Mouse (Mus musculus) large intestine, adult 2 months (tissue): ENCODE data around the gene Tpi1. TPM values are rescaled to one million over a fixed set of nuclear protein-coding genes. Genes with fewer than 3 reads are reported as not detected.
"Not testable (repeated sequence)": the region's sequence is repeated elsewhere in the genome, so short reads cannot be mapped to it uniquely, and the experiment has no call there.

Experiments
- DNase-seq: peaks from one replicate; pipeline ENCODE4 v3.0.0-alpha.2; 2012; ENCODE audit warnings: low read depth, low spot score
- WGBS: fragments of 180-500 bp; shearing (Covaris S2); methylation state at CpG from one replicate; pipeline ENCODE4 v1.1.7; 2018; 5-methylcytosine and 5-hydroxymethylcytosine counted together
- polyA plus RNA-seq: library from polyadenylated mRNA; depleted of rRNA; stranded (reverse); fragments of >200 nt; gene quantifications from 2 replicates; pipeline ENCODE4 v1.2.3, GENCODE M21; 2012

Tpi1 gene
- polyA plus RNA-seq, 1 experiment = 671 TPM

DNA sequence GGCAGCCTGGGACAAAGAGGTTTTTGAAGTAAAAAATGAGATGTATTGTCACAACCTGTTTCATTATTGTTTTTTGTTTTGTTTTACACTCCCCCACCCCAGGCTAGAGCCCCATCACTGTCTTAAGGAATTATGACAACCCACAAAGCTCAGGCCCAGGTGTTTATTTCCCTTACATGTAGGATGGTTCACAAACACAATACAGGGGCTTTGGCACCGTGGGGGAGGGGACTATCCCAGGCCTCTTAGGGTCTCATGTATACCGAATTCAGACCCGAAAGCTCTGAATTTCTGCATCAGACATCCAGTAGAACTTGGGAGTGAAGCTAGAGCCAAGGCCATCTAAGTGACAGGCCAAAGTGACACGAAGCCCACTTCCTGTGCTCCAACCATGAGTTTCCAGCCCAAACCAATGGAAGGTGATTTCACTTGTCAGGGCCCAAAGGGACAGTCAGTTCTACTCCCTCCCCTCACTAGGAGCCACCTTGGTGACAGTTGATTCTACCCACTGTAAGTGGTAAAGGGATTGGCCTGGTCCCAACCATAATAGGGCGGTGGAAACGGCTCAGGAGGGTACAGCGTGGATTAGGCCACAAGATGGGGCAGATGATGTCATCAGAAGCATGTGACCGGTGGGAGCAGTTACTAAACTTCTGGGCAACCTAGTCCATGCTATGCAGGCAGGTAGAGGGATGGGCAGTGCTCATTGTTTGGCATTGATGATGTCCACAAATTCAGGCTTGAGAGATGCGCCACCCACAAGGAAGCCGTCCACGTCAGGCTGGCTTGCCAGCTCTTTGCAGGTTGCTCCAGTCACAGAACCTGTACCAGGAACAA lies 3.3 kb downstream of the Tpi1 start:
- 73% methylated on average over 11 of the region's 11 CpGs for WGBS
- not testable (repeated sequence) for DNase-seq

DNA sequence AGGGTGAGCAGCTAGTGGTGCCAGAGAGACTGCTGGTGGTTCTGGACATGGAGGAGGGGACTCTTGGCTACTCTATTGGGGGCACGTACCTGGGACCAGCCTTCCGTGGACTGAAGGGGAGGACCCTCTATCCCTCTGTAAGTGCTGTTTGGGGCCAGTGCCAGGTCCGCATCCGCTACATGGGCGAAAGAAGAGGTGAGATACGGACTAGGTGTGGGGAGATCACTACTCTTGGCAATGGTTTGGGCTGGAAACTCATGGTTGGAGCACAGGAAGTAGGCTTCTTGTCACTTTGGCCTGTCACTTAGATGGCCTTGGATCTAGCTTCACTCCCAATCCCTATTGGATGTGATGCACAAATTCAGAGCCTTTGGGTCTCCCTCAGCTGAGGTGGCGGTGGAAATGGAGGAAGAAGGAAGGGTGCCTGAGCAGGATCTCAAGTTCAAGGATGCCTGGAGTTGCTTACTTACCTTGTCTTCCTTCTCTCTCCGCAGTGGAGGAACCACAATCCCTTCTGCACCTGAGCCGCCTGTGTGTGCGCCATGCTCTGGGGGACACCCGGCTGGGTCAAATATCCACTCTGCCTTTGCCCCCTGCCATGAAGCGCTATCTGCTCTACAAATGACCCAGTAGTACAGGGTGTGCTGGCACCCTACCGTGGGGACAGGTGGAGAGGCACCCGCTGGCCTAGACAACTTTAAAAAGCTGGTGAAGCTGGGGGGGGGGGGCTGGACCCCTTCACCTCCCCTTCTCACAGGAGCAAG lies 4.1 kb downstream of the Tpi1 start:
- DNase-seq = no peak
- WGBS = 50% methylated on average over 14 of the region's 14 CpGs

DNA sequence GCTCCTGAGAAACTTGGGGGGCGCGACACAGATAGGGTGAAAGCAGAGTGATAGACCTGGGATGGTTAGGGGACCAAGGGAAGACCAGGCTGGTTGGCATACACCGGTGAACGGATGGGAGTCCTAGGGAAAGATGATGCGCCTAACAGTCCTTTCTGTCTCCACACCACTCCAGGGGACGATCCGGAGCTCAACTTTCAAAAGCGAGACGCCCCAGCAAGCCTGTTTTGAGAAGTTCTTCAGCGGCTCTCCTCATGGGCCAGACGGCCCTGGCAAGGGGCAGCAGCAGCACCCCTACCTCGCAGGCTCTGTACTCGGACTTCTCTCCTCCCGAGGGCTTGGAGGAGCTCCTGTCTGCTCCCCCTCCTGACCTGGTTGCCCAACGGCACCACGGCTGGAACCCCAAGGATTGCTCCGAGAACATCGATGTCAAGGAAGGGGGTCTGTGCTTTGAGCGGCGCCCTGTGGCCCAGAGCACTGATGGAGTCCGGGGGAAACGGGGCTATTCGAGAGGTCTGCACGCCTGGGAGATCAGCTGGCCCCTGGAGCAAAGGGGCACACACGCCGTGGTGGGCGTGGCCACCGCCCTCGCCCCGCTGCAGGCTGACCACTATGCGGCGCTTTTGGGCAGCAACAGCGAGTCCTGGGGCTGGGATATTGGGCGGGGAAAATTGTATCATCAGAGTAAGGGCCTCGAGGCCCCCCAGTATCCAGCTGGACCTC lies 4.9 kb downstream of the Tpi1 start:
- no peak for DNase-seq
- under 1% methylated on average over 35 of the region's 35 CpGs for whole genome bisulfite sequencing

DNA sequence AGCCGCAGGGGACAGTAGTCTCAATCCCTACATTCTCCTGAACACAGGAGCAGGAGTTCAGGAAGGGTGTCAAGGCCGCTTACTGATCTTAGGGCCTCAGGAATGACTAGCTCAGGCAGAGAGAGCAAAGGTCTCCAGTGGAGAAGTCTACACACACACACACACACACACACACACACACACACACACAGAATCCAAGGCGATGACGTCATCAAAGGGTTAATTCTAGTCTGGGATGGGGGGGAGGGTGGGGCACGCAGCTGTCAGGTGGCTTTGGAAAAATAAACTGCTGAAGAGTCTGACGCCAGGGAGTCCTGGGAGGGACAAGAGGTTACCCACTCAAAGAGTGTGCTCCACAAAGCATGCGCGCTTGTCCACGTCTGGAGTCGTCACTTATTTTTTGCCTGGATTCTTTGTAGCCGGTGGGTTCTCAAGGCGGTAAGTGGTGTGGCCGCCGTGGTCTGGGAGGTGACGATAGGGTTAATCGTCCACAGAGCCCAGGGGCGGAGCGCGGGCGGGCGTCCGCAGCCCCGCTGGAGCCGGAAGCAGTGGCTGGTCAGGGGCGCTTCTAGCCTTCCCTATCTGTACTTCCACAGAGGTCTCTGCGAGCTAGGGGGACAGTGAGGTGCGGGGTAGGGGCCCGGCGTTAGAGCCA lies 5.6 kb downstream of the Tpi1 start, which contains the start of gene Spsb2:
Gene Spsb2, plus strand, starts transcription at position 304 of the 655 bp plus-strand sequence.
- no peak for DNase-seq
- WGBS = 1% methylated on average over 29 of the region's 29 CpGs

- WGBS = 46% methylated on average over 6 of the region's 6 CpGs
- no peak for DNase-seq
Measured at GRCm38 (mm10) chr6:124807986-124808357, 6.1 kb downstream of the Tpi1 start.

DNA sequence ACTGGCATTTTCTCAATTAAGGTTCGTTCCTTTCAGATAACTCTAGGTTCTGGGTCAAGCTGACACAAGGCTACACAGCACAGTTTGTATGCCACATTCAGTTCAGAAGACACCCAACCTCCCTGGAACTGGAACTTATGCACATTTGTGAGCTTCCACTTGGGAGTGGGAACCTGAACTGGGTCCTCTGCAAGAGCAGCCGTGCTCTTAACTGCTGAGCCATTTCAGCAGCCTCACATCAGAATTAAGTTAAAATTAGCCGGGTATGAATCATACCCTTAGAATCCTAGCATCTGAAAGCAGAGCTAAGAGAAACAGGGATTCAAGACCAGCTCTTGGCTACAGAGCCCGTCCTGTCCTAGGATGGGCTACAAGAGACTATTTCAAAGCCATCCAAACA lies 6.7 kb downstream of the Tpi1 start:
- WGBS = 71% methylated on average over 4 of the region's 4 CpGs
- no peak for DNase-seq

DNA sequence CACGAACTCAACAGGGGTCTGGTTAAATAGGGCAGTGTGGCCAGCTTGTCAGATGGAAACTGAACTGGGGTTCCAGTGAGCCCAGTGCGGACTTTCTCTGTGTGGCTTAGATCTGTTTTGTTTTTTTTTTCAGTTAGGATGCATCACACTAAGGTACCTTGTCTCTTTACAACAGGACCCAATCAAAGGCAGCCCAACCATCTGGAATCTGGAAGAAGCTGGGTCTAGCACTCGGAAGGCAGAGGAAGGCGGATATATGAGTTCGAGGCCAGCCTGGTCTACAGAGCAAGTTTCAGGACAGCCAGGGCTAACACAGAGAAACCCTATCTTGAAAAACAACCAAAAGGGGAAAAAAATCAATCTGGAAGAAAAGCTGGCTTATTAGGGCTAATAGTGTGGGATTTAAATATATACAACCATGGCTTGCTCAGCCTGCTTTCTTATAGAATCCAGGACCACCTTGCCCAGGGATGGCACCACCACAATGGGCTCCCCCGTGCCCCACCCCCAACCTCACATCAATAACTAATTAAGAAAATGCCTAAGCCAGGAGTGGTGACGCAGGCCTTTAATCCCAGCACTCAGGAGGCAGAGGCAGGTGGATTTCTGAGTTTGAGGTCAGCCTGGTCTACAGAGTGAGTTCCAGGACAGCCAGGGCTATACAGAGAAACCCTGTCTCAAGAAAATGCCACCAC lies 7.5 kb downstream of the Tpi1 start:
- WGBS = 75% methylated on average over 7 of the region's 7 CpGs
- no peak for DNase-seq

DNA sequence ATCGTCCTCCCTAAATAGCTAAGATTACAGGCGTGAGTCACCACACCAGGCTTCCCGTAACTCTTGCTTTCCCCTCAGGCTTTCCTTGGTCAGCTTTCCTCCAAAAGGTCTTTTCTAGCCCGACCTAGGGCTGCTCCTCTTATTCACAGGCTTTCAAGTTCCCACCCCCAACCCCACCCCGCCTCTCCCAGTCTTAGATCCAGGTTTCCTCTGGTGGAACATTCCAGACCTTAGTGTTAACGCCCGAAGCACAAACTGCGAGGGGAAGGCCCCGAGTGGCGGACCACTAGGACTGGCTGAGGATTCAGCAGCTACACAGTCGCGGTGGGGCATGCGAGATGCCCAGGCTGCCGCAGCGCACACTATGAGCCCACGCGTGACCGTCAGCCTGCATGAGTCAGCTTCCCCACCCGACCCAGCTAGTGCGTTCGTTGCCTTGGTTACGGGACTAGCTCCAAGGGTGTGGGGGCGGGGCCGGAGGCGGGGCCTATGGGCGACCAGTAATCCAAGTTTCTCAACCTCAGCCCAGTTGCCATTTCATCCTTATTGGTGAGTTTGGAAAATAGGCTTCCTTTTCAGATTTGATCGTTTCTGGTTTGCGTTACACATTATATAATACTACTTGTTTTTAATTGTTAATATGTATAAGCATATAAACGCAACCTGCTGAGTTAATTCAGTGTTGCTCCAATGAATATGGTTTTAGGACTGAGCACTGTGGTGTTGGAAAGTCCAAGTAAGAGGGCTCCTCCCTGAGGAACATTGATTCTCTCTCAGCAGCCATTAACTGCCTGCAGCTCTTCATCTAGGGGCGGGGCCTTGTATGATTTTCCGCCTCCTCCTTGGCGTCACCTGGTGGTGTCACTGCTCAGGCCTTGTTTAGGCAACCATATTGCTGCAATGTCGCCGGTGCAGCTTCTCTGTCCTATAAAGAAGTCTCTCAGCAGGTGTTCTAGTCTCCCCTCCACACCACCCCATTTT lies 8.5 kb downstream of the Tpi1 start:
- under 1% methylated on average over 34 of the region's 34 CpGs for WGBS
- DNase-seq = peak; percentile 96

DNA sequence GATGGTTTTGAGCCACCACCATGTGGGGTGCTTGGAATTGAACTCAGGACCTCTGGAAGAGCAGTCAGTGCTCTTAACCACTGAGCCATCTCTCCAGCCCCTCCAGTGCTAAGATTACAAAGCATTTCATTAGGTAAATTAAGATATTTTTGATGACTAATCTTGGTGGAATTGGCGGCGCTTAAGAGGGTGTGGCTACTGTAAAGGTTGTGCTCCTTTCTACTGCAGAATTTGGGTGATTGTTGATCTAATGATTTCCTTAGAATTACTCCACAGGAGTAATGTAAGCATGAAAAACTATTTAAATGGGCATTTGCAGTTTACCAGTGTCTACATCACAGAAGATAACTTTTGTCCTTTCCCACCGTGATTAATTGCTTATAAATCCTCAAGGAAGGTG lies 9.8 kb downstream of the Tpi1 start:
- no peak for DNase-seq
- 68% methylated on average over 3 of the region's 3 CpGs for WGBS

GRCm38 (mm10) chr6:124803691-124804090 lies 10.4 kb downstream of the Tpi1 start:
- DNase-seq = not testable (repeated sequence)
- 98% methylated on average over 4 of the region's 4 CpGs for WGBS

DNA sequence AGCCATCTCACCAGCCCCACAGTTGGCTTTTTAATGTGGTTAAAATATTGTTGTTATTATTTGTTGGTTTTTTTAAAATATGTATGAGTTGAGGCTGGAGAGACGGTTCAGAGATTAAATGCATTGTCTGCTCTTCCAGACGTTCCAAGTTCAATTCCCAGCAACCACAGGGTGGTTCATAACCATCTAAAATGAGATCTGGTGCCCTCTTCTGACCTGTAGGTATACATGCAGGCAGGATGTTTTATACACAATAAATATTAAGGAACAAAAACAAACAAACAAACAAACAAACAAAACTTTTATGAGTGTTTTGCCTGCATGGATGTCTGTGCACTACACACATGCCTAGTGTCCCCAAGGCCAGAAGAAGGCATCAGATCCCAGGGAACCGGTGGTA lies 11.0 kb downstream of the Tpi1 start:
- DNase-seq = no peak
- WGBS = 75% methylated on average over 3 of the region's 3 CpGs

DNA sequence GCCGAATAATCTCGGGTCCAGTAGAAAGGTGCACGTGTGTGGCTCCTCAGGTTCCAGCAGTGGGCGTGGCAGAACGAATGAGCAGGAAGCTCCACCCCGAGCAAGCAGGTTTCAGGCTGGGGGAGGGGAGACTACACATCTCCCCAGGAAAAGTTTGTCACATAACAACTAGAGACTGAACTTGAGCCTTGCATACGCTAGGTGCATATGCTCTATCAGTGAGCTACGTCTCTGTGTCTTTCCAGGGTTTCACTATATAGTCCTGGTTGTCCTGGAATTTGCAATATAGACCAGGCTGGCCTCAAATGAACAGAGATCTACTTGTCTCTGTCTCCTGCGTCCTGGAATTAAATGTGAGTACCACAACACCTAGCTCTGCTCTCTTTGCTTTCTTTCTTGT lies 11.7 kb downstream of the Tpi1 start:
- DNase-seq = not testable (repeated sequence)
- 11% methylated on average over 7 of the region's 9 CpGs for WGBS

DNA sequence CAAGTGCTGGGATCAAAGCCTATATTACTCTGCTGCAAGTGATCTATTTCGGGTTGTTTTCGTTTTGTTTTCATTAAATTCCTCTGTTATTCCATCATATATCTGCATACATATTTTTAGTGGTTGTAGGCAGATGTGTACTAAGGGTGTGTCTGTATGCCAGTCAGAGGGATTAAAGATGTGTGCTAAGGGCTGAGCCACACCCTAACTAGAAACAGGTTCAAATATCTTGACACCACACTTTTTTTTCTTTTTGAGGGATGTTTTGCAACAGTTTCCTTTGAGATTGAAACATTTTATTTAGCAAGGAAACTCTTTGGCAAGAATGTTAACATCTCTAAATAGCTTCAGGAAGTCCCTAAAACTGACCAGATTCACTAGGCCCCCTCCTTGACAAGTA lies 17.9 kb downstream of the Tpi1 start:
- DNase-seq = no peak
- 23% methylated on average over 2 of the region's 2 CpGs for WGBS

DNA sequence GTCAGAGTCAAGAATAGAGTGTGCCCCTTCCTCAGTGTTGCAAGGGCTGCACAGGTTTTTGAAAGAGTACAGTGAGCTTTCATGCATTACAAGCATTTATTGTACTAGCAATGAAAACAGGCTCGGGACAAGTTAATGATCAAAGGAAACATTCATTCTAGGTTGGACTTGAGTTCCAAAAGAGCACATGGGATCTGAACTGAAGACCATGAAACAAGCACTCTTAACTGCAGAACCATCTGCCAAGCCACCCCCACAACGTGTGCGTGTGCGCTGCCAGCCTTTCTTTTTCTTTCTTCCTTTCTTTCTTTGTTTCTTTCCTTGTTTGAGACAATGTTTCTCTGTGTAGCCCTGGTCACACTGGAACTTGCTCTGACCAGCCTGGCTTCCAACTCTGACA lies 18.3 kb downstream of the Tpi1 start:
- 34% methylated on average over 4 of the region's 4 CpGs for WGBS
- no peak for DNase-seq

- DNase-seq = no peak
- WGBS = 88% methylated on average over 3 of the region's 3 CpGs
Measured at GRCm38 (mm10) chr6:124791911-124792310, 22.2 kb downstream of the Tpi1 start.

DNA sequence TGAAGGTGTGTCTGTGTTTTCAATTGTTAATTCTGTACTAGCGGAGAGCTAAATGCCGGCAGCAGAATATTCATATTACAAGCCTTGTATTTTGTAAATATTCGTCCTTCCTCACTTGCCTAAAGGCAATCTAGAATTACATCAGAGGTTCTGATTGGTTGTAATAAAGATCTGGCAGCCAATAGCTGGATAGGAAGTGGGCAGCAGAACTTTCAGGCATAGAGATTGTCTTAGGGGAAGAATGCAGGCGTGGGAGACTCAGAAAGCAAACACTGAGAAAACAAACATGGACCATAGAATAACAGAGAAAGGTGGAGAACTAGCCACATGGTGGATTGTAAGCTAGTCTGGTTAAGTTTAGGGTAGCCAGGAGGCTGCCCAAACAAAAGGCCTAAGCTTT lies 24.0 kb downstream of the Tpi1 start:
- 44% methylated on average over 4 of the region's 4 CpGs for WGBS

DNA sequence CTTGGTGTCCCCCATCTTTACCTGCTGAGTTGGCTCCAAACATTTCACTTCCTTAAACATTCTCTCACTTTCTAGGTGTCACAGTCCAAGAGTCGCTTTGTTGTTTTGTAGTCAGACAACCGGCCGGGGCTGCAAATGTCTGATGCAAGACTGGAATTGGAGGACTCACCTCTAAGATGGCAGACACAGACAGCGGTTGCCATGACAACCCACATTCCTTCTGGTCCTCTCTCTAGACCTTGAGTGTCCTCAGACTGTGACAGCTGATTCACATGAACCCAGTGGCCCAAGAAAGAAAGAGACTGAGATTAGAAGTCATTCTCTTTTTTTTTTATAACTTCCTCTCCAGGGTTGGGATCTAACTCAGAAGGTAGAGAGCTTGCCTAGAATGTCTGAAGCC lies 24.6 kb downstream of the Tpi1 start:
- no peak for DNase-seq
- 87% methylated on average over 4 of the region's 4 CpGs for WGBS

More for the DNA sequence above, 24.0 kb downstream of the Tpi1 start:
- DNase-seq = no peak

DNA sequence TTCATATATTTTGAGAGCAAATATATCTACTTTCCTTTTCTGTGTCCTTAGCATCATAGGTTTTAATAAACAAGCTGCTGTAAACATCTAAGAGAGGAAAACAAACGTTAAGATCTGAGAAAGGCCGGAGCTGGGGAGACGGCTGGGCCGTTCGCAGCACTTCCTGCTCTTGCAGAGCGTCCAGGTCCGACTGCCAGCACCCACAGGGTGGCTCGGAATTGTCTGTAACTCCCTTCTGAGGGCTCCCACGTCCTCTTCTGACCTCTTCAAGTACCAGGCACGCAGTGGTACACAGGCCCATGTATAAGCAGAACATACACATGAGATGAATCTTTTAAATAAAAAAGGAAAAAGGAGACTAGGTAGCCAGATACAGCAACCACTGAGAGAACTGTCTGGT lies 26.4 kb downstream of the Tpi1 start:
- 83% methylated on average over 10 of the region's 10 CpGs for WGBS
- DNase-seq = no peak
